In the genomic region with DNA sequence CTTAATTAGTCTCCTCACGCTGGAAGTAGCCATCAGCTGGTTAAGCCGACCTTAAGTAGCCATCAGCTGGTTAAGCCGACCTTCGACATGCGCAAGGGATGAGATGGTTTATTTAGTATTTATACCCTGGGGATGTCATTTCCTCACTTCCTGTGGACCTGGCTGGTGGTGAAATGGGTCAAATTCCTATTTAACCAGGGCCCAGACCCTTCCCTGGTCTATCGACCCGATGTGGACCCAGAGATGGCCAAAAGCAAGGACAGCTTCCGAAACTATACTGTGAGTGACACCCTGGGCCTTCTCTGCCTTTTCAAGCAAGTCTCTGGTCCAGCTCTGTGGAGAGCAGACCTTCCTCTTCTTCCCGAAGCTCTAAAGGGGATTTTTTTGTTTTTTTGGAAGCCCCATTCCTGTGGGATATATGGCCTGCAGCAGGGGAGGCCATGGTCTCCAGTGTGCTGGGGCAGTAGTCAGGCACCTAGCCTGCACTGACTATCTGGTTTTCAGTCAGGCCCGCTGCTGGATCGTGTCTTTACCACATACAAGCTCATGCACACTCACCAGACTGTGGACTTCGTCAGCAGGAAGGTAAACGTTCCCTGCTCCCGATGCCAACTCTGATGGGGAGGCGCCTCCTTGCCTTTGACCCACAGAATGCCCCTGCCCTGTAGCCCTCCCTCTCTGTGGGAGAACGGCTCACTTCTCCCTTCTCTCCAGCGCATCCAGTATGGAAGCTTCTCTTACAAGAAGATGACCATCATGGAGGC, we compare ENCODE assay signal across 40 mouse cellular contexts. TPM values are rescaled to one million over a fixed set of nuclear protein-coding genes. Genes with fewer than 3 reads are reported as not detected.
DNase-seq lines count a peak whose midpoint lies in the region; ATAC-seq and TF ChIP-seq lines count a peak whose summit lies in the region.
"Had no signal": no experiment of that assay in that cellular context is flagged by ENCODE, and none has a peak within 500 bp of the region (broad histone marks: within the 10 kb centered on the region; RNA-seq: fewer than 3 reads in every experiment).

No protein-coding gene starts in this region.

- ATAC-seq in kidney, embryonic 16.5 days (ENCODE audit: low FRiP score, low TSS enrichment), result no peak
- ATAC-seq in liver, embryonic 15.5 days (ENCODE audit: insufficient read depth), result no peak
- ATAC-seq in midbrain, postnatal 0 days (ENCODE audit: low FRiP score), result no peak
- ATAC-seq: forebrain, postnatal 0 days; hindbrain, postnatal 0 days; intestine, embryonic 16.5 days; midbrain, embryonic 16.5 days had no signal

- H3K4me2 ChIP-seq in kidney, embryonic 16.5 days (replicated peaks; ENCODE audit: low read depth, low read length), result no peak overlapping the region
- H3K4me2 ChIP-seq in liver, embryonic 15.5 days, result peak overlapping the region; percentile 23; the same call in 1 of the 2 replicates
- no peak overlapping the region for H3K4me2 ChIP-seq in midbrain, postnatal 0 days (ENCODE audit: low read depth, low read length, poor library complexity, severe bottlenecking)
- H3K4me2 ChIP-seq: embryonic facial prominence, embryonic 15.5 days; forebrain, embryonic 12.5 days; heart, embryonic 15.5 days; hindbrain, embryonic 12.5 days; lung, embryonic 15.5 days; neural tube, embryonic 12.5 days had no signal

- no peaks in the 10 kb centered on the region for H3K9me3 ChIP-seq in kidney, embryonic 16.5 days (ENCODE audit: low read length)
- no peaks in the 10 kb centered on the region for H3K9me3 ChIP-seq in liver, embryonic 15.5 days (replicated peaks)
- no peaks in the 10 kb centered on the region for H3K9me3 ChIP-seq in midbrain, postnatal 0 days (ENCODE audit: low read length)
- H3K9me3 ChIP-seq: embryonic facial prominence, embryonic 15.5 days; forebrain, embryonic 12.5 days; heart, embryonic 10.5 days; heart, embryonic 15.5 days; hindbrain, embryonic 12.5 days; lung, embryonic 15.5 days; midbrain, embryonic 10.5 days; neural tube, embryonic 12.5 days had no signal

- no peak for TF ChIP-seq CTCF in midbrain, postnatal 0 days (IDR thresholded peaks at IDR 0.05)

- H3K36me3 ChIP-seq in kidney, embryonic 16.5 days (ENCODE audit: insufficient read depth, low read length), result no peaks in the 10 kb centered on the region
- no peaks in the 10 kb centered on the region for H3K36me3 ChIP-seq in liver, embryonic 15.5 days (replicated peaks)
- no peaks in the 10 kb centered on the region for H3K36me3 ChIP-seq in midbrain, postnatal 0 days (ENCODE audit: insufficient read depth, low read length)
- H3K36me3 ChIP-seq: embryonic facial prominence, embryonic 15.5 days; forebrain, embryonic 12.5 days; heart, embryonic 10.5 days; heart, embryonic 15.5 days; hindbrain, embryonic 12.5 days; lung, embryonic 15.5 days; midbrain, embryonic 10.5 days; neural tube, embryonic 12.5 days had no signal

- no peak overlapping the region for H3K9ac ChIP-seq in kidney, embryonic 16.5 days (replicated peaks; ENCODE audit: low read length)
- H3K9ac ChIP-seq in liver, embryonic 15.5 days, result no peak overlapping the region
- H3K9ac ChIP-seq in midbrain, postnatal 0 days (replicated peaks; ENCODE audit: low read length, poor library complexity, severe bottlenecking), result no peak overlapping the region
- H3K9ac ChIP-seq: embryonic facial prominence, embryonic 15.5 days; forebrain, embryonic 12.5 days; forebrain, postnatal 0 days; heart, embryonic 15.5 days; hindbrain, embryonic 12.5 days; lung, embryonic 15.5 days; neural tube, embryonic 12.5 days had no signal

- no peaks in the 10 kb centered on the region for H3K27me3 ChIP-seq in kidney, embryonic 16.5 days (ENCODE audit: insufficient read depth, low read length)
- no peaks in the 10 kb centered on the region for H3K27me3 ChIP-seq in liver, embryonic 15.5 days
- no peaks in the 10 kb centered on the region for H3K27me3 ChIP-seq in midbrain, postnatal 0 days (ENCODE audit: insufficient read depth, low read length)
- H3K27me3 ChIP-seq: embryonic facial prominence, embryonic 15.5 days; forebrain, embryonic 12.5 days; heart, embryonic 15.5 days; hindbrain, embryonic 12.5 days; lung, embryonic 15.5 days; neural tube, embryonic 12.5 days had no signal

- peak; percentile 37 for DNase-seq in kidney, adult 11 months
- DNase-seq in liver, result no peak
- peak; percentile 28 for DNase-seq in kidney, postnatal 14 days
- no peak for DNase-seq in midbrain, postnatal 0 days (ENCODE audit: low spot score)
- no peak for DNase-seq in urinary bladder, postnatal 25 days (ENCODE audit: low spot score)
- DNase-seq: adrenal gland, postnatal 25 days; cerebellum, adult 18-20 months; cerebellum, postnatal 10 days; forebrain, postnatal 0 days; gastrocnemius, postnatal 10 days; layer of hippocampus, adult 9-11 months; right cerebral cortex, postnatal 14 days; thymus, postnatal 4 days had no signal

- no peaks in the 10 kb centered on the region for H3K4me1 ChIP-seq in kidney, embryonic 16.5 days (ENCODE audit: insufficient read depth, low read length)
- no peaks in the 10 kb centered on the region for H3K4me1 ChIP-seq in liver, embryonic 15.5 days (replicated peaks)
- no peaks in the 10 kb centered on the region for H3K4me1 ChIP-seq in midbrain, postnatal 0 days (ENCODE audit: insufficient read depth, low read length)
- H3K4me1 ChIP-seq: embryonic facial prominence, embryonic 15.5 days; forebrain, embryonic 12.5 days; heart, embryonic 10.5 days; heart, embryonic 15.5 days; hindbrain, embryonic 12.5 days; lung, embryonic 15.5 days; midbrain, embryonic 10.5 days; neural tube, embryonic 12.5 days had no signal

- H3K27ac ChIP-seq in kidney, embryonic 16.5 days (ENCODE audit: low read length), result no peak overlapping the region
- H3K27ac ChIP-seq in liver, embryonic 15.5 days (replicated peaks), result no peak overlapping the region
- no peak overlapping the region for H3K27ac ChIP-seq in midbrain, postnatal 0 days (ENCODE audit: low read depth, low read length)
- H3K27ac ChIP-seq: embryonic facial prominence, embryonic 15.5 days; forebrain, embryonic 12.5 days; heart, embryonic 10.5 days; heart, embryonic 15.5 days; hindbrain, embryonic 12.5 days; hindbrain, postnatal 0 days; lung, embryonic 15.5 days; midbrain, embryonic 10.5 days; neural tube, embryonic 12.5 days had no signal

- no peak overlapping the region for H3K4me3 ChIP-seq in kidney, embryonic 16.5 days (ENCODE audit: low read length)
- H3K4me3 ChIP-seq in liver, embryonic 15.5 days (replicated peaks), result no peak overlapping the region
- H3K4me3 ChIP-seq in midbrain, postnatal 0 days (ENCODE audit: low read depth, low read length), result no peak overlapping the region
- H3K4me3 ChIP-seq: embryonic facial prominence, embryonic 15.5 days; forebrain, embryonic 12.5 days; heart, embryonic 10.5 days; heart, embryonic 15.5 days; hindbrain, embryonic 12.5 days; lung, embryonic 15.5 days; midbrain, embryonic 10.5 days; myocyte; neural tube, embryonic 12.5 days had no signal

- WGBS in kidney, embryonic 16.5 days, result 80% methylated on average over 17 of the region's 17 CpGs
- 70% methylated on average over 17 of the region's 17 CpGs for WGBS in liver, embryonic 15.5 days (ENCODE audit: insufficient replicate concordance)
- 85% methylated on average over 17 of the region's 17 CpGs for WGBS in midbrain, postnatal 0 days

RNA-seq across cellular contexts. Expression of a gene that starts 0.8 kb away (rescaled TPM):
- polyA plus RNA-seq in kidney, embryonic 16.5 days (2015; fragmentation: Nextera tagmentation; extraction: Ambion mirVana), result 17.0 and 28.6 TPM in 2 replicates
- 10.3 and 10.6 TPM in 2 replicates for polyA plus RNA-seq in liver, embryonic 15.5 days (2015; fragmentation: Nextera tagmentation; extraction: Ambion mirVana)
- not detected in 2 replicates for total RNA-seq in midbrain, postnatal 0 days (2014; rRNA removed)
- polyA plus RNA-seq in midbrain, postnatal 0 days (2015; fragmentation: Nextera tagmentation; extraction: Ambion mirVana), result not detected in 2 replicates
- total RNA-seq: adrenal gland, postnatal 25 days; common myeloid progenitor, adult 5-6 weeks; forebrain, postnatal 0 days; gastrocnemius, postnatal 10 days; heart, postnatal 25 days; hindbrain, postnatal 0 days; left cerebral cortex, adult 18-20 months; left cerebral cortex, postnatal 14 days; megakaryocyte progenitor cell, adult 5-6 weeks had no signal
- polyA plus RNA-seq: embryonic facial prominence, embryonic 15.5 days; forebrain, embryonic 12.5 days; forebrain, postnatal 0 days; gonadal fat pad, adult 2 months; heart, embryonic 10.5 days; hindbrain, embryonic 12.5 days; hindbrain, postnatal 0 days; large intestine, adult 2 months; limb, embryonic 11.5 days; lung, embryonic 15.5 days; midbrain, embryonic 10.5 days; midbrain, embryonic 16.5 days; neural tube, embryonic 12.5 days; stomach, embryonic 14.5 days; thymus, postnatal 0 days had no signal

RNA-seq across cellular contexts. Expression of a gene that starts 12.4 kb away (rescaled TPM):
- 0.98 and 1.5 TPM in 2 replicates for polyA plus RNA-seq in kidney, embryonic 16.5 days (2015; fragmentation: Nextera tagmentation; extraction: Ambion mirVana)
- polyA plus RNA-seq in liver, embryonic 15.5 days (2015; fragmentation: Nextera tagmentation; extraction: Ambion mirVana), result 1.7 and 2.0 TPM in 2 replicates
- not detected in 2 replicates for total RNA-seq in midbrain, postnatal 0 days (2014; rRNA removed)
- polyA plus RNA-seq in midbrain, postnatal 0 days (2015; fragmentation: Nextera tagmentation; extraction: Ambion mirVana), result not detected in 2 replicates
- total RNA-seq: adrenal gland, adult 18-20 months; adrenal gland, postnatal 25 days; common myeloid progenitor, adult 5-6 weeks; forebrain, postnatal 0 days; gastrocnemius, postnatal 10 days; heart, postnatal 25 days; hindbrain, postnatal 0 days; left cerebral cortex, adult 18-20 months; left cerebral cortex, postnatal 14 days; liver, adult 2 months; megakaryocyte progenitor cell, adult 5-6 weeks had no signal
- polyA plus RNA-seq: forebrain, embryonic 12.5 days; forebrain, postnatal 0 days; hindbrain, embryonic 12.5 days; hindbrain, postnatal 0 days; limb, embryonic 11.5 days; liver, adult 2 months; midbrain, embryonic 16.5 days; neural tube, embryonic 12.5 days; stomach, embryonic 14.5 days; testis, adult 2 months had no signal

RNA-seq across cellular contexts. Expression of a gene that starts 19.8 kb away (rescaled TPM):
- 49.3 and 52.0 TPM in 2 replicates for polyA plus RNA-seq in kidney, embryonic 16.5 days (2015; fragmentation: Nextera tagmentation; extraction: Ambion mirVana)
- 21.4 and 28.6 TPM in 2 replicates for polyA plus RNA-seq in liver, embryonic 15.5 days (2015; fragmentation: Nextera tagmentation; extraction: Ambion mirVana)
- 268 and 287 TPM in 2 replicates for total RNA-seq in midbrain, postnatal 0 days (2014; rRNA removed)
- 77.3 and 79.3 TPM in 2 replicates for polyA plus RNA-seq in midbrain, postnatal 0 days (2015; fragmentation: Nextera tagmentation; extraction: Ambion mirVana)

RNA-seq across cellular contexts. Expression of a gene that starts 20.5 kb away (rescaled TPM):
- 68.3 and 79.0 TPM in 2 replicates for polyA plus RNA-seq in kidney, embryonic 16.5 days (2015; fragmentation: Nextera tagmentation; extraction: Ambion mirVana)
- 30.9 and 35.3 TPM in 2 replicates for polyA plus RNA-seq in liver, embryonic 15.5 days (2015; fragmentation: Nextera tagmentation; extraction: Ambion mirVana)
- 20.2 and 25.6 TPM in 2 replicates for total RNA-seq in midbrain, postnatal 0 days (2014; rRNA removed)
- 27.3 and 30.9 TPM in 2 replicates for polyA plus RNA-seq in midbrain, postnatal 0 days (2015; fragmentation: Nextera tagmentation; extraction: Ambion mirVana)

RNA-seq across cellular contexts. Expression of a gene that starts 20.6 kb away (rescaled TPM):
- polyA plus RNA-seq in kidney, embryonic 16.5 days (2015; fragmentation: Nextera tagmentation; extraction: Ambion mirVana), result 165 and 175 TPM in 2 replicates
- polyA plus RNA-seq in liver, embryonic 15.5 days (2015; fragmentation: Nextera tagmentation; extraction: Ambion mirVana), result 110 and 115 TPM in 2 replicates
- total RNA-seq in midbrain, postnatal 0 days (2014; rRNA removed), result 87.1 and 88.8 TPM in 2 replicates
- 88.0 and 96.9 TPM in 2 replicates for polyA plus RNA-seq in midbrain, postnatal 0 days (2015; fragmentation: Nextera tagmentation; extraction: Ambion mirVana)

Comparison
In these comparisons a context has a peak if more than half of its experiments do, and no peak if none do; other contexts are left out.
1. DNase-seq: peak in kidney, adult 11 months (single experiment) and kidney, postnatal 14 days (single experiment); none in liver (single experiment), midbrain, postnatal 0 days (single experiment) and urinary bladder, postnatal 25 days (single experiment).
2. RNA of a gene that starts 0.8 kb away (polyA plus RNA-seq): 17.0 to 28.6 TPM in kidney, embryonic 16.5 days and 10.3 to 10.6 TPM in liver, embryonic 15.5 days; not detected in midbrain, postnatal 0 days; every median in the first group is over 10 times any median in the second.